Mouse (Mus musculus): ENCODE results near the gene Zfp92.

Zfp92 gene

DNA sequence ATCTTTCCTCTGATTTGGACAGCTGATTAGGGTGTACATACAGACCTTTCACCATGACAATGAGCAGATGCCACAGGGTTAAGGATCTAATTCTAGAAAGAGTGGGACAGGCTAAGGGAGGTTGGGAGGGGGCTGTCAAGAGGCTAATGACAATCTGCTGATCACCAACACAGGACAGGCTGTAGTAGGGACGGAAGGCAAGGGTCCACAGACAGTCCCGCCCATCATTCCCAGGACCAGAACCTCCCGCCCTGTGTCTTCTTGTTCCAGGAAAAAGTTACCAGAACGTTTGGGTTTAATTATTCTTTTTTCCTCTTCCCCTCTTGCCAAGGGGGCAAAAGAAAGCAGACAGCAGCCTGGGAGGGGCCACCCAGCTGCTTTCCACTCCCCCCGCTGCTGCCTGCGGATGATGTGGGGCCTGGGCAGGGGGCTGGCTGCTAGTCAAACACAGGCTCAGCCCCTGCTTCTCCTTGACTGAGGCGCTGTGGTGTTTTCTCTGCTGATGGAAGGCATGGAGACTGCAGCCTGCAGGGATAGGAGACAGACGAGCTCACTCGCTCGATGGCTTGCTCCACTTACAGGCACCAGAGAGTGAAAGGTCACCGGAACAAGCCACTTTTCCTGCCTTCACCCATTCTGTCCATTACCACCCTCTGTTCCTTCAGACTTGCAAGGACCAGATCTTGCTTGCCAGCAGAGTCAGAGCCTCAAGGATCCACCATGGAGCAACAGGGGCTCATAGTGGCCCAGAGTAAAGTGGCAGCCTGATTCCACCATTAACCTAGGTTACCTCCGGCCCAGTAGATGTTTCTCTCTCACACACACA lies 63.7 kb downstream of the Zfp92 start:
- no peak for DNase-seq (ENCODE audit: low read depth in 2 of 2, low spot score in 2 of 2)

DNA sequence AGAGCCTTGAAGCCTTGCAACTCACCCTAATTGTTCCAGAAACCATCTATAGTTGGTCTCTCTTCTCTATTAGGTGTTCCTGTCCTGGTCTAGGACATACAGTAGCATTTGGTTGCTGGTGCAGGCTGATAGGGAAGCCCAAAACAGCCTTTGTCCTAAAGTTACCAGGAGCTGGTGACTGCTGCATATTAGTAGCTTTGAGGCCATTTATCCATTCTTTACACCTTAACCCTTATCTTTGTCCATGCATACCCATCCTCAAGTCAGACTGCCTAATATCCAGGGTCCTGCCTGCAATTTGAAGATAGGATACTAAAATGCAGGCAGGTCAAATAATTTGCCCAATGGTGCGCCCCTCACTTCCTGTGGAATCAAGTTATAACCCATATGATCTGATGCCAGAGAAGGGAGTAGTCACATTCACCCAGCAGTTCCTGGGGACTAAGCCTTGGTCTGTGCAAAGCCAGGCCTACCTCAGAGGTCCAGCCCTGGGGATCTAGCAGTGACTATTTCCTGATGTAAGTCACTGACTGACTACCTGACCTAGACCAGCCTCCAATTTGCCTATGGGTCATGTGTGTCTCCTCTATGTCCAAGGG lies 64.9 kb downstream of the Zfp92 start:
- no peak for DNase-seq (ENCODE audit: low read depth in 2 of 2, low spot score in 2 of 2)

DNA sequence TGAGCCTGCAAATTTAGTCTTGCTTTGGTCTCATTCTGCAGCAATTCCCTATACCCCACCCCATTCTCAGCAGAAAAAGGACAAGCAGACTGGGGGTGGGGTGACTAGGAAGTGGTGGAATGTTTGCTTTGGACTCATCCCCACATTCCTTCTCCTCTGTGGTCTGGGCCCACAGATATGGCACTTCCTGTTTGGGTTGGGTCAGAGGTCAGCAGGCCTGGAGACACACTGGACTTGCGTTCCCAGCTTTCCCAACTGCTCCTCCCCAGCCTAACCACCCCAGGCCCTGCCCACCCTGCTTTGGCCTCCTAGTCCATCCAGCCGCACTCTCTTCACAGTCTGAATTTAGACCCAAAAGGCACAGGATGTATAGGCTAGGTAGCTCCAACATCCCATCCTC lies 65.7 kb downstream of the Zfp92 start:
- DNase-seq (ENCODE audit: low read depth in 2 of 2, low spot score in 2 of 2): no peak

DNA sequence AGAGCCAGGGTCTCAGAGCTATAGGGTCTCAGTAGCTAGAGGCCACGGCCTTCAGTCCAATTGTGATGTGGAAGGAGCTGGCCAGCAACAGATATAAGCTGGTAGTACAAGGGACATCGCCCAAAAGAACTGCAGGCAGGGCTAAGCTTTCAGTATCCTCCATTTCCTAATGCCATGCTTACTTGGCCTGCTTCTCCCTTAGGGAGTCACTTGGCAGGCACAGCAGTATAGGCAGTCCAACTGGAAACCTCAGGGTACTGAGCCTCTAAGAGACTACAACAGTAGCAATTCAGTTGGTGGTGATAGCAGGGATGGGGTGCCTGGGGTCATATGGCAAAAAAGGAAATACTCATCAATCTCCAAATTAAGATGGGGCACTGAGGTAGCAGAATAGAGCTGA lies 66.6 kb downstream of the Zfp92 start:
- DNase-seq (ENCODE audit: low read depth in 2 of 2, low spot score in 2 of 2): no peak

Measured in CD8-positive naive resting alpha-beta T cell, adult 2 months (primary cell).